Mouse (Mus musculus) skeletal muscle tissue, postnatal 0 days (tissue): ENCODE results near the gene Arhgef5. TPM values are rescaled to one million over a fixed set of nuclear protein-coding genes. Genes with fewer than 3 reads are reported as not detected.

ENCODE experiments used
- polyA plus RNA-seq: library from polyadenylated mRNA; unstranded; fragments of >200 nt; fragmentation: Nextera tagmentation; extraction: Ambion mirVana; gene quantifications from 2 replicates; pipeline ENCODE4 v1.2.1, GENCODE M21; 2015

Gene Arhgef5
- 2.2 and 2.3 TPM in 2 replicates for polyA plus RNA-seq

GRCm38 (mm10) chr6:43265363-43266041, at the start of gene Arhgef5:
Arhgef5 (plus strand) TSS chr6:43265582.

GRCm38 (mm10) chr6:43231255-43231654, 34.1 kb upstream of the Arhgef5 start, which contains the start of gene Olfr47:
Olfr47 (plus strand) TSS chr6:43231529.

GRCm38 (mm10) chr6:43309454-43309853, 44.1 kb downstream of the Arhgef5 start, which contains the start of gene Nobox:
Nobox (minus strand) TSS chr6:43309554.

Other genes with a start within 250 kb of the Arhgef5 start
- gene Olfr441, start 159.2 kb upstream of the Arhgef5 start, polyA plus RNA-seq: not detected in 2 replicates
- not detected in 2 replicates for gene Olfr237-ps1, start 119.0 kb upstream of the Arhgef5 start, polyA plus RNA-seq
- not detected in 2 replicates for gene Olfr437, start 102.3 kb upstream of the Arhgef5 start, polyA plus RNA-seq
- gene Olfr13, start 93.4 kb upstream of the Arhgef5 start, polyA plus RNA-seq: not detected in 2 replicates
- not detected in 2 replicates for gene Olfr435, start 68.4 kb upstream of the Arhgef5 start, polyA plus RNA-seq
- not detected in 2 replicates for gene Olfr434, start 52.6 kb upstream of the Arhgef5 start, polyA plus RNA-seq
- not detected in 2 replicates for gene Olfr47, start 34.1 kb upstream of the Arhgef5 start, polyA plus RNA-seq
- 0.21 TPM in 1 of 2 replicates, not detected in the other for gene Nobox, start 44.0 kb downstream of the Arhgef5 start, polyA plus RNA-seq